Mouse (Mus musculus) inflammation-experienced regulatory T-cells, adult 6 months (primary cell): ENCODE results near the gene Zdhhc9. TPM values are rescaled to one million over a fixed set of nuclear protein-coding genes. Genes with fewer than 3 reads are reported as not detected.

Experiments used
- ATAC-seq: one replicate; pipeline ENCODE4 v1.8.0; 2017
- polyA plus RNA-seq, 3 experiments: library from polyadenylated mRNA; unstranded; fragments of 100-300 nt; shearing (Covaris generic); gene quantifications; one replicate each; pipeline ENCODE4 v1.2.1; 2017

The Zdhhc9 gene
- polyA plus RNA-seq, 3 experiments from 2014 or later: 0.91 to 2.3 (median 1.4) TPM

GRCm38 (mm10) chrX:48169892-48170291, 38.8 kb downstream of the Zdhhc9 start:
- ATAC-seq: no peak

GRCm38 (mm10) chrX:48158229-48158919, 50.3 kb downstream of the Zdhhc9 start:
- no peak for ATAC-seq

- no peak for ATAC-seq
Observed at GRCm38 (mm10) chrX:48157396-48157795, 51.3 kb downstream of the Zdhhc9 start.

GRCm38 (mm10) chrX:48155489-48155888, 53.2 kb downstream of the Zdhhc9 start:
- no peak for ATAC-seq

GRCm38 (mm10) chrX:48153949-48154348, 54.7 kb downstream of the Zdhhc9 start:
- no peak for ATAC-seq

GRCm38 (mm10) chrX:48153414-48153813, 55.3 kb downstream of the Zdhhc9 start:
- ATAC-seq: no peak

GRCm38 (mm10) chrX:48152106-48152505, 56.6 kb downstream of the Zdhhc9 start:
- ATAC-seq: no peak

GRCm38 (mm10) chrX:48147741-48148186, 60.9 kb downstream of the Zdhhc9 start:
- ATAC-seq: peak; percentile 71

- ATAC-seq: no peak
Observed at GRCm38 (mm10) chrX:48147226-48147625, 61.5 kb downstream of the Zdhhc9 start.

GRCm38 (mm10) chrX:48146262-48146661, 62.4 kb downstream of the Zdhhc9 start, which contains the start of gene Sash3:
Sash3 (plus strand) TSS chrX:48146436.
- ATAC-seq: peak; percentile 57

- peak; percentile 42 for ATAC-seq
Observed at GRCm38 (mm10) chrX:48143415-48144335, 65.0 kb downstream of the Zdhhc9 start.

- peak; percentile 38 for ATAC-seq
Observed at GRCm38 (mm10) chrX:48141481-48141880, 67.2 kb downstream of the Zdhhc9 start.

- no peak for ATAC-seq
Observed at GRCm38 (mm10) chrX:48140286-48140877, 68.3 kb downstream of the Zdhhc9 start.

GRCm38 (mm10) chrX:48139368-48140285, 69.1 kb downstream of the Zdhhc9 start:
- no peak for ATAC-seq

- ATAC-seq: peak; percentile 45
Observed at GRCm38 (mm10) chrX:48138539-48139275, 70.0 kb downstream of the Zdhhc9 start.

- ATAC-seq: no peak
Observed at GRCm38 (mm10) chrX:48138011-48138410, 70.7 kb downstream of the Zdhhc9 start.

GRCm38 (mm10) chrX:48136935-48137334, 71.7 kb downstream of the Zdhhc9 start:
- peak; percentile 39 for ATAC-seq

GRCm38 (mm10) chrX:48129167-48129566, 79.5 kb downstream of the Zdhhc9 start:
- ATAC-seq: no peak

- ATAC-seq: peak; percentile 78
Observed at GRCm38 (mm10) chrX:48127502-48128218, 81.0 kb downstream of the Zdhhc9 start.

GRCm38 (mm10) chrX:48126903-48127476, 81.7 kb downstream of the Zdhhc9 start:
- peak; percentile 14 for ATAC-seq
